Mouse (Mus musculus) ES-Bruce4 (cell line): ENCODE data around the gene Zfp212. TPM values are rescaled to one million over a fixed set of nuclear protein-coding genes. Genes with fewer than 3 reads are reported as not detected.
A peak's percentile ranks its signal among the peaks of the same experiment; 100 is the strongest.

Experiments used
- H3K27ac ChIP-seq: 2 replicates; pipeline ENCODE4 v1.5.1; 2012; ENCODE audit warnings: low read length, inconsistent platforms; ENCODE audit not compliant: insufficient read depth
- H3K27me3 ChIP-seq: 2 replicates; pipeline ENCODE4 v1.6.1; 2012; ENCODE audit warnings: mild to moderate bottlenecking, low read length, inconsistent platforms; ENCODE audit not compliant: control insufficient read depth, poor library complexity, insufficient read depth, severe bottlenecking
- H3K36me3 ChIP-seq: 2 replicates; pipeline ENCODE4 v1.6.1; 2012; ENCODE audit warnings: inconsistent platforms, mild to moderate bottlenecking, low read length, moderate library complexity; ENCODE audit not compliant: control insufficient read depth, poor library complexity, insufficient read depth, severe bottlenecking
- H3K4me1 ChIP-seq: one replicate; pipeline ENCODE4 v1.8.1; 2011; ENCODE audit warnings: low read length; ENCODE audit not compliant: control insufficient read depth, insufficient read depth
- H3K4me3 ChIP-seq: 2 replicates; pipeline ENCODE4 v1.5.1; 2011; ENCODE audit warnings: low read depth, mild to moderate bottlenecking, low read length
- H3K9ac ChIP-seq: 2 replicates; pipeline ENCODE4 v1.6.1; 2012; ENCODE audit warnings: low read depth, mild to moderate bottlenecking, inconsistent platforms; ENCODE audit not compliant: poor library complexity, severe bottlenecking
- H3K9me3 ChIP-seq: replicated peaks from 2 replicates; pipeline ENCODE4 v1.6.1; 2012; ENCODE audit warnings: mild to moderate bottlenecking, low read length, inconsistent platforms; ENCODE audit not compliant: control insufficient read depth, poor library complexity, insufficient read depth, severe bottlenecking
- CTCF ChIP-seq: IDR thresholded peaks from one replicate; pipeline ENCODE4 v1.8.1; 2011; ENCODE audit warnings: low read depth, low read length
- EP300 ChIP-seq: IDR thresholded peaks from 2 replicates; pipeline ENCODE4 v1.6.1; 2011; ENCODE audit warnings: low read depth, low read length; ENCODE audit not compliant: insufficient read depth
- POLR2A ChIP-seq: IDR thresholded peaks from one replicate; pipeline ENCODE4 v1.8.1; 2011; ENCODE audit warnings: low read length; ENCODE audit not compliant: insufficient read depth
- polyA plus RNA-seq: library from polyadenylated mRNA; stranded (reverse); fragments of >200 nt; gene quantifications from 2 replicates; pipeline ENCODE4 v1.2.4, GENCODE M21; 2011; ENCODE audit warnings: low read depth; ENCODE audit not compliant: missing spikeins, insufficient read depth, insufficient read length

The Zfp212 gene
- polyA plus RNA-seq, 1 experiment = 8.8 TPM

GRCm38 (mm10) chr6:47974599-47974998 is 54.3 kb downstream of the Zfp212 start:
- Histone ChIP-seq H3K27ac (no peak overlapping the region), H3K9me3 (no peaks in the 10 kb centered on the region), H3K36me3 (no peaks in the 10 kb centered on the region), H3K27me3 (no peaks in the 10 kb centered on the region), H3K9ac (no peak overlapping the region), H3K4me3 (no peak overlapping the region), H3K4me1 (no peaks in the 10 kb centered on the region)
- TF ChIP-seq CTCF (no peak), POLR2A (no peak), EP300 (no peak)

GRCm38 (mm10) chr6:47978897-47979368 is 58.7 kb downstream of the Zfp212 start:
- H3K4me3 ChIP-seq = no peak overlapping the region
- H3K9ac ChIP-seq = no peak overlapping the region
- no peaks in the 10 kb centered on the region for H3K27me3 ChIP-seq
- peak overlapping the region; percentile 68 for H3K27ac ChIP-seq
- H3K36me3 ChIP-seq = no peaks in the 10 kb centered on the region
- TF ChIP-seq POLR2A (no peak), CTCF (no peak), EP300 (no peak)
- H3K9me3 ChIP-seq = no peaks in the 10 kb centered on the region
- no peaks in the 10 kb centered on the region for H3K4me1 ChIP-seq

Other genes with a start within 250 kb of the Zfp212 start
- gene Pdia4, start 107.0 kb upstream of the Zfp212 start, polyA plus RNA-seq = 186 and 208 TPM in 2 replicates
- 0.67 and 0.79 TPM in 2 replicates for gene Zfp786, start 89.6 kb upstream of the Zfp212 start, polyA plus RNA-seq
- 3.0 and 3.3 TPM in 2 replicates for gene Zfp398, start 84.8 kb upstream of the Zfp212 start, polyA plus RNA-seq
- gene Zfp282, start 43.3 kb upstream of the Zfp212 start, polyA plus RNA-seq = 2.7 and 3.3 TPM in 2 replicates
- gene Zfp956, start 32.9 kb downstream of the Zfp212 start, polyA plus RNA-seq = 4.5 and 4.7 TPM in 2 replicates
- gene Zfp777, start 128.4 kb downstream of the Zfp212 start, polyA plus RNA-seq = 22.6 and 23.3 TPM in 2 replicates
- 18.5 and 20.0 TPM in 2 replicates for gene Zfp746, start 166.1 kb downstream of the Zfp212 start, polyA plus RNA-seq